Mouse (Mus musculus) right cerebral cortex, adult 18-20 months (tissue): ENCODE measurements around the gene Uvssa.

Experiments
- DNase-seq: peaks from one replicate; pipeline ENCODE4 v3.0.0; 2022; ENCODE audit warnings: mixed read lengths

Uvssa gene

DNA sequence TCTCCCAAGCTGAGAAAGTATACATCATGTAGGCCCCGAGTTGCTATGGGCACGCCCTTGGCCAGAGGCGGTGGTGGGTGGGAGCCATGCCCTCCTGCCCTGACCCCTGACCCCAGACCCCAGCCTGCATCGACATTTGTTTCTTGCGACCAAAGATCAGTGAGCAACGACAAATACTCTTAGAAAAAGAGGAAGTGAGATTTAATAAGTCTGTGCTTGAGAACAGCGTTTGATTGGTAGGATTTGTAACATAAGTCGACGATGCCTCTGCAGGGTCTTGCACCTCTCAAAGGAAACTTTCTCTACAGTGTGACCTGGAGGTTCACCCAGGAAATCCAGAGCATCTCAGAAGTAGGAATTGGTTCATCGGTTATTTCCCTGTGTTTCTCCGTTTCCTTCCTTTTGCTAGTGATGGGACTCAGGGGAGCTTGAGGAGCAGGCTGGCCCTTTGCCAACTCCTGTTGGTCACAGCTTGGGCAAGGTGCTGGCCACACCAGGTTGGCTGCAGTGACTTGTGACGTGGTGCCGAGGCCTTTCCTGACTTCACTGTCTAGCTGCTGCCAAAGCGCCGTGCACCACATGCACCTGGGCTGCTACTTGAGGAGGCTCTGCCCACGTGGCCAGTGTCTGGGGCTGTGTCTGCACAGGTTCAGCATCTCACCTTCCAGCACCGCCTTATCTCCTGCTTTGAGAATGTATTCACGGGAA lies 5.9 kb upstream of the Uvssa start:
- no peak for DNase-seq

- no peak for DNase-seq
Observed at GRCm38 (mm10) chr5:33377176-33377575, 1.2 kb upstream of the Uvssa start.

- no peak for DNase-seq
Observed at GRCm38 (mm10) chr5:33377801-33378301, 498 bp upstream of the Uvssa start.

DNA sequence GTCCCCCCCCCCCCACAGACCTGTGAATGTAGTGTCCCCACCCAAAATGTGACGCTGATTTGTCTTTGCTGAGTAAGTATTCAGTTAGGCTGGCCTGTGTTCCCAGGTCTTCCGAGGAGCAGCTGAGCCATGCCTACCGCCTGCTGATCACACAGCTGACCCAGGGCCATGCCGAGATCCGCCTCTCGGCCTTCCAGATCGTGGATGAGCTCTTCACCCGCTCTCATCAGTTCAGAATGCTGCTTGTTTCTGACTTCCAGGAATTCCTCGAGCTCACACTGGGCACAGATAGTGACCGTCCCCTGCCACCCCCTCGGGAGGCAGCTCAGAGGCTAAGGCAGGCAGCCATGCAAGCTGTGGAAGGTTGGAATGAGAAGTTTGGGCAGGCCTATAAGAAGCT lies 9.2 kb downstream of the Uvssa start:
- no peak for DNase-seq

- DNase-seq, result peak; percentile 82
Observed at GRCm38 (mm10) chr5:33393803-33394202, 15.5 kb downstream of the Uvssa start.

DNA sequence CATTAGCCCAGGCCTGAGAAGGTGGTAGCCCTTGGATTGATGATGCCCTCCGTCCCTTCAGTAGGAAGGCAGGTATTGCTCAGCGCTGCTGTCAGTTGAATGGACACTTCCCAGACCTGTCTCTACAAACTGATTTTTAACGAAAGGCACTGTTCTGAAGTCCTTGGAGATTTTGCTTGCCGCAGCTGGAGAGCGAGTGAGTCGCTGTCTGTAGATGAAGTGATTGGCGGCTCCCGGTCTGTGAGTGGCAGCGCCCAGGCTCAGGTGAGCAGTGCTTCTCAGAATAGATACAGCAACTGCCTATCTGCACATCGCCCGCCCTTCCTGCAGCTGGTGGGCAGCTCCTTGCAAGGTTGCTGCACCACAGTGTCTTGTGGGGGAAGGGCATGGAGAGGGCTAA lies 17.3 kb downstream of the Uvssa start:
- no peak for DNase-seq

DNA sequence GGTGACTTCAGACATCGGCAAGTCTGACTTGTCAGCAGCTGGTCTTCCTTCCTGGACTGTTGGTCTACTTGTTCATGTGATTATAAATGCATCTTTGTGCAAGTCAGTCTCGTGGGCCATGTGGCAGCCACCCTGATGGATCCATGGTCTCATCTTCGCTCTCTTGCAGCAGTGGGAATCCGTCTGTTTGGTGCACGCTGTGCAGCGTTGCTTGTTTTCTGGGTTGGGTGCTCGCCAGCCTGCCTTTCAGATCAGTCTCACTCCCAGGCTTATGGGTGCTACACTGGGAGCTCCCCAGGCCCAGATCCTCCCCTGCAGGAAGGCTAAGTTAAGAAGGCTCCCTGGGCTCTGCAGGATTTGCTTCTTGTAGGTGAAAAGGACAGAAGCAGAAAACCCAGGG lies 18.5 kb downstream of the Uvssa start:
- DNase-seq, result no peak

- DNase-seq, result no peak
Observed at GRCm38 (mm10) chr5:33400819-33401218, 22.5 kb downstream of the Uvssa start.

DNA sequence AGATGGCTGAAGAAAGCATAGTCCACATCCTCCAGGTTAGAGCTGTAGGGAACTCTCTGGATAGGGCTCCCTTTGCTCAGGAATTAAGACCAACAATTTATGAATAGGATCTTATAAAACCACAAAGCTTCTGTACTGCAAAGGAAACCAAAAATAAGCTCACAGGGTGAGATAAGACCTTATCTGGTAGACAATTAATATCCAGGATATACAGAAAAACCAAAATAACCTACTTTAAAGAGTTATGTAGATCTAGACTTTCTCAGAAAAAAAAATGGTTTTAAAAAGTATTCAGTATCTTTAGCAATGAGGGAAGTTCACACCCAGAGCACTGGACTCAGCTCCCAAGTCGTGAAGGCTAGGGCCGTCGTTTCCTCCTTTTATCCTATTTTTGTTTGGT lies 42.0 kb downstream of the Uvssa start:
- DNase-seq, result no peak

DNA sequence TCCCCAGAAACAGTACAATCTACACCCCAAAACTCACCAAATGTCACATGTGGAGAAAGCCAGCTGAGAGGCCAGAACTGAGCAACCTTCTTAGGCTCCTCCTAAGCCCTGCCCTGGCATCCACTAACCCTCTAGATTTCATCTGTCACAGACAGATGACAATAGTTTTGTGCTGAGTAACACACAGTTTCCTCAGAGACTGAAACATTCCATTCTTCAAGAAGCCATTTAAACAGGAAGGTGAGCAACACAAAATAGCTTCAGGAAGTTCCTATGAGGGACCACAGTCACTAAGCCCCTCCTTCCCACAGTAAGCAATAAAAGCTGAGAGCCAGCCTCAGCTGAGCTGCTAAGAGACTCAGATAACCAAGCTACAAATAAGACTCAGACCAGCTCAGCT lies 49.1 kb downstream of the Uvssa start:
- DNase-seq, result no peak

DNA sequence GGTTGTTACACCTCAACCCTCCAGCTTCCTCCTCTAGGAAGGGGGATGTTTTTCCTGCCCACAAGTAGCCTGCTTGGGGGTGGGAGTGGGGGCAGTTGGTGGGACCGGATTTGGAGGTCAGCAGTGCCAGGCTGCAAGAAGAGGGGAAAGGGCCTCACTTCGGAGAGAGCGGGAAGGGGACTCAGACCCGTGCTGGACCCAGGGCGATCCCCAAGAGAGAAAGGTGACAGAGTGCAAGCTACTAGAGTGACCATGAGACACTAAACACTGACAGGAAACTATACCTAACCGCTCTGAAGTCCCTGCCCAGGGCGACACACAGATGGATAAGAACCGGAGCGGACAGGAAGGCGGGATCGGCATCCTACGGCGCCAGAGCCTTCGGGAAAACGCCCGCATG lies 51.8 kb downstream of the Uvssa start:
- no peak for DNase-seq

- no peak for DNase-seq
Observed at GRCm38 (mm10) chr5:33430511-33431172, 52.3 kb downstream of the Uvssa start.

- DNase-seq, result no peak
Observed at GRCm38 (mm10) chr5:33431173-33432005, 53.0 kb downstream of the Uvssa start.

GRCm38 (mm10) chr5:33432057-33432935 lies 53.9 kb downstream of the Uvssa start:
- no peak for DNase-seq

- DNase-seq, result no peak
Observed at GRCm38 (mm10) chr5:33433201-33434138, 55.1 kb downstream of the Uvssa start, which contains the start of gene Nkx1-1. TSS of gene Nkx1-1 (minus strand) at chr5:33433976.

GRCm38 (mm10) chr5:33434141-33434780 lies 55.9 kb downstream of the Uvssa start:
- no peak for DNase-seq

DNA sequence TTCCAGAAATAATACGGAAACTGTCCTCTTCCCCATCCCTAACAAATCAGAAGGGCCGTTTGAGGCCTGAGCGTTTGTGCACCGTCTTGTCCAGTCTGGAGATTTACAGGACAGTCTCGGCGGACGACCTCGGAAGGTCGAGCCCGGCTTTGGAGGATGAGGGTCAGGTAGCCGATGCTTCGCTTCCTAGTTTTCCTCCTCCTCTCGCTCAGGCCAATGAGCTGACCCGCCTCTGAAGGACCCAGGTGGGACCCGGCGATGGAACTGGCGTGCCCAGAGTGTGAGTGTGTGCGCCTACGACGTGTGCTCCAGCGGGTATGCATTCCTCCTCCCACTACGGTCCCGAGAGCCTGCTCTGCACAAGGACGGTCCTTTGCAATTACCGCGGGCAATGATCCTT lies 56.8 kb downstream of the Uvssa start:
- no peak for DNase-seq

- DNase-seq, result no peak
Observed at GRCm38 (mm10) chr5:33435941-33436340, 57.6 kb downstream of the Uvssa start.

GRCm38 (mm10) chr5:33438214-33438613 lies 59.9 kb downstream of the Uvssa start:
- peak; percentile 28 for DNase-seq

GRCm38 (mm10) chr5:33442927-33443710 lies 64.8 kb downstream of the Uvssa start:
- no peak for DNase-seq
